Mouse (Mus musculus): ENCODE measurements around the gene 1600002K03Rik. TPM values are rescaled to one million over a fixed set of nuclear protein-coding genes. Genes with fewer than 3 reads are reported as not detected.

The 1600002K03Rik gene
- polyA plus RNA-seq (2012; rRNA removed) = 13.1 and 13.9 TPM in 2 replicates

GRCm38 (mm10) chr10:80172527-80173292 lies at the start of gene 1600002K03Rik:
TSS of gene 1600002K03Rik (plus strand) at chr10:80172944.
- TF ChIP-seq POLR2A (IDR thresholded peaks at IDR 0.05; ENCODE audit: extremely low read depth, insufficient read depth, low read length) (peak; percentile 72), CTCF (IDR thresholded peaks at IDR 0.05; ENCODE audit: extremely low read depth, insufficient read depth, low read length) (no peak)
- H3K4me1 ChIP-seq (ENCODE audit: control insufficient read depth, insufficient read depth, low read length) = peaks cover 2% of the 10 kb centered on the region; the same call in 1 of the 2 replicates
- H3K27ac ChIP-seq (ENCODE audit: insufficient read depth, low read length) = peak within 1 kb of the TSS; percentile 79

DNA sequence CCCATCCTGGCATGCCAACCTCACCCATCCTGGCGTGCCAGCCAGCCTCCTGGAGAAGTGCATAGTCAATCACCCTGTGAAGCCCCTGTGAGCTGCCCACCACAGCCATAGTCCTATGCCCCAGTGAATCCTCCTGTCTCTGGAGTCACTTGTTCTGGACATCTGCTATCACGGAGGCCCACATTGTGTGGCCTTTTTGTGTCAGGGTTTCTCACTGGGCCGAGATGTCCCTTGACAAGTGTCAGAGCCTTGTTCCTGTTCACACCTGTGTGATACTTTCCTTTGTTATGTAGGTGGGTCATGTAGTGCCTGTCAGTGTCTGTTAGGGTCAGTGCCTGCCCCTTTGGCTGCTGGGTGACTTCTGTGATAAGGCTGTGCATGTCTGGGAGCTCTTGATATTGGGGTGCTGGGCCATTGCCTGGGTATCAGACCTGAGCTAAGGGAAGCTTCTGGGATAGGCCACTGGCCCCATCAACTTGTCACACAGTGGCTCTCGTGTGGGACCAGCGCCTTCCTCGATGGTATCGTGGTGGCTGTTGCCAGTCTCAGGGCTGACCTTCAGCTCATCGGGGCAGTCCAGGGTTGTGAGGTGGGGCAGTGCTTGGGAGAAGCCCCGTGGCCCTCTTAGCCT lies 48.7 kb upstream of the 1600002K03Rik start:
- no peak overlapping the region for H3K27ac ChIP-seq (ENCODE audit: insufficient read depth, low read length)
- H3K4me1 ChIP-seq (ENCODE audit: control insufficient read depth, insufficient read depth, low read length) = no peaks in the 10 kb centered on the region; the same call in 1 of the 2 replicates
- no peak overlapping the region for H3K4me3 ChIP-seq (ENCODE audit: insufficient read depth, low read length)
- TF ChIP-seq POLR2A (IDR thresholded peaks at IDR 0.05; ENCODE audit: extremely low read depth, insufficient read depth, low read length) (no peak), CTCF (IDR thresholded peaks at IDR 0.05; ENCODE audit: extremely low read depth, insufficient read depth, low read length) (no peak)

More at GRCm38 (mm10) chr10:80172527-80173292, at the start of gene 1600002K03Rik:
- H3K4me3 ChIP-seq (ENCODE audit: insufficient read depth, low read length) = peak within 1 kb of the TSS; percentile 57

DNA sequence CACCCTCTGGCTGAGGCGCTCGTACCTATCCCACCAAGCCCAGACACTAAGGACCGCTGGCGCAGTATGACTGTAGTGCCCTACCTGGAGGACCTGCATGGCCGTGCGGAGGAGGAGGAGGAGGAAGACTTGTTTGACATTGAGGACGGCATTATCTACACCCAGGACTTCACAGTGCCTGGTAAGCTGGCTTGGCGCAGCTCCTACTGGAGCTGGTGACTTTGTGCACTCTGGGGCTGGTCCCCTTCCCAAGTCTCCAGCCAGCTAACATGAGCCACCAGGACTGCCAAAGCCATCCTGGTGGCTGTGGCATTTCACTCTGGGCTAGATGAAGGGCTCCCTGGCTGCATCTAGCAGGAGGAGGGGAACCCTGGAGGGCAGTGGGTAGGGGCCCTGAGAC lies 44.8 kb upstream of the 1600002K03Rik start:
- Histone ChIP-seq H3K4me3 (ENCODE audit: insufficient read depth, low read length) (no peak overlapping the region), H3K27ac (ENCODE audit: insufficient read depth, low read length) (no peak overlapping the region), H3K4me1 (ENCODE audit: control insufficient read depth, insufficient read depth, low read length) (no peaks in the 10 kb centered on the region; the same call in 1 of the 2 replicates)
- no peak for TF ChIP-seq POLR2A (IDR thresholded peaks at IDR 0.05; ENCODE audit: extremely low read depth, insufficient read depth, low read length)
- no peak for TF ChIP-seq CTCF (IDR thresholded peaks at IDR 0.05; ENCODE audit: extremely low read depth, insufficient read depth, low read length)

GRCm38 (mm10) chr10:80129846-80130245 lies 42.9 kb upstream of the 1600002K03Rik start:
- H3K4me1 ChIP-seq (ENCODE audit: control insufficient read depth, insufficient read depth, low read length) = no peaks in the 10 kb centered on the region; the same call in 1 of the 2 replicates
- TF ChIP-seq CTCF (IDR thresholded peaks at IDR 0.05; ENCODE audit: extremely low read depth, insufficient read depth, low read length) (no peak), POLR2A (IDR thresholded peaks at IDR 0.05; ENCODE audit: extremely low read depth, insufficient read depth, low read length) (0 out of 2 replicates have a peak, but pooled peaks have one; percentile 27)
- H3K4me3 ChIP-seq (ENCODE audit: insufficient read depth, low read length) = no peak overlapping the region
- H3K27ac ChIP-seq (ENCODE audit: insufficient read depth, low read length) = no peak overlapping the region

DNA sequence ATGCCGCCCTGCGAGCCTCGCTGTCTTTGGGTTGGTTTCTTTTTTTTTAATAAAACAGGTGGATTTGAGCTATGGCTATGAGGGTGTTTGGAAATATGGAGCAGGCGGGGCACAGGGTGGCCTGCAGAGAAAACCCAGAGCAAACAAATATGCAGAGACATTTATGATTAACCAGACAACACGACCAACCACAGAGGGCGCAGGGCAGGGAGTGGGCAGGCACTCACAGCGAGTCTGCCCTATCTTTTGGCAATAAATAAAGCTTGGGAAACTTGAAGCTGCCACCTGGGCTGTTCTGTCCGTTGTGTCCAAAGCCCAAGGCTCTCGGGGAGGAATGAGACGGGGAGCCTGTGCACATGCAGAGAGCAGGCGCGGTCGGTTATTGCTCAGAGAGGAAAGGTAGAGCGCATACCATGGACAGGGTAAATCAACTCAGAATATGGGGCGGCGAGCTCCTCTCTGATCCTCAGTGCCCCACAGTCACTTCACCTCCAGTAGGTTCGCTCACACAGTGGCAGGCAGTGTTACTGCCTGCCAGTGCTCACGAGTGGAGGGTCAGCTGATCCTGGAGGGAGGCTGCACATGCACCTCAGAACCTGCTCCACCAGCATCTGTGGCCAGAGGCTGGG lies 42.2 kb upstream of the 1600002K03Rik start:
- Histone ChIP-seq H3K27ac (ENCODE audit: insufficient read depth, low read length) (no peak overlapping the region), H3K4me1 (ENCODE audit: control insufficient read depth, insufficient read depth, low read length) (no peaks in the 10 kb centered on the region; the same call in 1 of the 2 replicates), H3K4me3 (ENCODE audit: insufficient read depth, low read length) (no peak overlapping the region)
- peak; percentile 32; the same call in 1 of the 2 replicates for TF ChIP-seq POLR2A (IDR thresholded peaks at IDR 0.05; ENCODE audit: extremely low read depth, insufficient read depth, low read length)
- no peak for TF ChIP-seq CTCF (IDR thresholded peaks at IDR 0.05; ENCODE audit: extremely low read depth, insufficient read depth, low read length)

DNA sequence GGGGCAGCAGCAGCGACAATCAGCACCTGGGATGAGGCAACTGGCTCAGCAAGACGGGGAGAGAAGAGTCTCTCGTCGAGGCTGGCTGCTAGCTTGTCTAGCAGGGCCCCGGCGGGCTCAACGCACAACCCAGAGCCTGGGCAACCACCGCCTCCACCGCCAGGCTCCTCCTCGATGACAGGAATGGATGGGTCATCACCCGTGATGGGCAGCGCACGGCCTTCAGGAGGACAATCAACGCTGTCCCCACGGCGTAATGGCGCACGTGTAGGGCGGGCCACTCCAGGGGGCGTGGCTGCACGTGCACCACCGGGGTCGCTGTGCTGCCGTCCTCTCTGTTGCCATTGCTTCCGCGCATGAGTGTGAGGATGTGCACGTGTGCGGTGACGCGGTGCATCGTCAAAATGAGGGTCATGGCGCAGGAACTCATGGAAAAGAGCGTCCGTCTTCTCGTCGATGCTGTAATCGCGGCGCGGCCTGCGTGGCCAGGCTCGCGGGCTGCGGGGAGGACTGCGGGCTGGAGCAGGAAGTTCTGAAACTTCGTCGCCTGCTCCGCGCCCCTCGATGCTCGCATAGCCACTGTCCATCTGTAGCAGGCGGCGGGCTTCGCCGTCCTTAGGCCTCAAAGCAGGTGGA lies 41.3 kb upstream of the 1600002K03Rik start:
- Histone ChIP-seq H3K4me3 (ENCODE audit: insufficient read depth, low read length) (no peak overlapping the region), H3K4me1 (ENCODE audit: control insufficient read depth, insufficient read depth, low read length) (no peaks in the 10 kb centered on the region; the same call in 1 of the 2 replicates), H3K27ac (ENCODE audit: insufficient read depth, low read length) (no peak overlapping the region)
- TF ChIP-seq POLR2A (IDR thresholded peaks at IDR 0.05; ENCODE audit: extremely low read depth, insufficient read depth, low read length) (peak; percentile 43; the same call in 1 of the 2 replicates), CTCF (IDR thresholded peaks at IDR 0.05; ENCODE audit: extremely low read depth, insufficient read depth, low read length) (no peak)

DNA sequence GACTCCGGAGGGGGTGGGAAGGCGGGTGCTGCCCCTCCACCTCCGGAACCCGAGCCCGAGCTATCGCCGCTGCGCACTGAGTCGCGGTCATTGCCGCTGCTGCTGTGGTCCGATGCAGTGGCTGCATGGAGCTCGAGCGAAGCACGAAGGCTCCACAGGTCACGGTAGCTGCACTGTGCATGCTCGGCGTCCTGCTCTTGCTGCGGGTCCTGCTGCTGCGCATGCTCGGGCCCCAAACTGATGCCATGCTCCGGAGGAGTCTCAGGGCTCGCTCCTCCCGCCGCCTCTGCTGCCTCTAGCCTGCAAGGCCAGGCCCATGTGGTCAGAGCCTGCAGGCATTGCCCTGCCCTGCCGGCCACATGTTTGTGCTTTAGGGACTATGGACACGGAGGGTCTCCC lies 40.8 kb upstream of the 1600002K03Rik start:
- TF ChIP-seq CTCF (IDR thresholded peaks at IDR 0.05; ENCODE audit: extremely low read depth, insufficient read depth, low read length) = no peak
- no peak for TF ChIP-seq POLR2A (IDR thresholded peaks at IDR 0.05; ENCODE audit: extremely low read depth, insufficient read depth, low read length)
- H3K27ac ChIP-seq (ENCODE audit: insufficient read depth, low read length) = no peak overlapping the region

GRCm38 (mm10) chr10:80133226-80133849 lies 39.4 kb upstream of the 1600002K03Rik start:
- H3K27ac ChIP-seq (ENCODE audit: insufficient read depth, low read length) = no peak overlapping the region
- TF ChIP-seq POLR2A (IDR thresholded peaks at IDR 0.05; ENCODE audit: extremely low read depth, insufficient read depth, low read length) = no peak
- TF ChIP-seq CTCF (IDR thresholded peaks at IDR 0.05; ENCODE audit: extremely low read depth, insufficient read depth, low read length) = no peak
- H3K4me3 ChIP-seq (ENCODE audit: insufficient read depth, low read length) = no peak overlapping the region
- no peaks in the 10 kb centered on the region for H3K4me1 ChIP-seq (ENCODE audit: control insufficient read depth, insufficient read depth, low read length)

More for the DNA sequence above, 40.8 kb upstream of the 1600002K03Rik start:
- no peaks in the 10 kb centered on the region; the same call in 1 of the 2 replicates for H3K4me1 ChIP-seq (ENCODE audit: control insufficient read depth, insufficient read depth, low read length)
- no peak overlapping the region for H3K4me3 ChIP-seq (ENCODE audit: insufficient read depth, low read length)
